Mouse (Mus musculus): ENCODE measurements around the gene Lpar3.

The Lpar3 gene

GRCm38 (mm10) chr3:146220776-146221486 is at the start of gene Lpar3:
Gene Lpar3 (plus strand): TSS chr3:146220963.
- peak; percentile 12 to 20 for DNase-seq (ENCODE audit: low spot score in 2 of 2)

- DNase-seq (ENCODE audit: low spot score in 2 of 2): no peak
Observed at GRCm38 (mm10) chr3:146173030-146173429, 47.7 kb upstream of the Lpar3 start.

- no peak for DNase-seq (ENCODE audit: low spot score in 2 of 2)
Observed at GRCm38 (mm10) chr3:146174215-146174614, 46.5 kb upstream of the Lpar3 start.

- no peak for DNase-seq (ENCODE audit: low spot score in 2 of 2)
Observed at GRCm38 (mm10) chr3:146177295-146177694, 43.5 kb upstream of the Lpar3 start.

GRCm38 (mm10) chr3:146177748-146178582 is 42.8 kb upstream of the Lpar3 start:
- DNase-seq (ENCODE audit: low spot score in 2 of 2): peak; percentile 86 to 88

GRCm38 (mm10) chr3:146180341-146180740 is 40.4 kb upstream of the Lpar3 start:
- no peak for DNase-seq (ENCODE audit: low spot score in 2 of 2)

- peak; percentile 30 to 48 for DNase-seq (ENCODE audit: low spot score in 2 of 2)
Observed at GRCm38 (mm10) chr3:146180986-146181385, 39.8 kb upstream of the Lpar3 start.

GRCm38 (mm10) chr3:146184992-146185657 is 35.6 kb upstream of the Lpar3 start:
- DNase-seq (ENCODE audit: low spot score in 2 of 2): peak; percentile 78 to 80

GRCm38 (mm10) chr3:146186033-146186432 is 34.7 kb upstream of the Lpar3 start:
- no peak for DNase-seq (ENCODE audit: low spot score in 2 of 2)

- DNase-seq (ENCODE audit: low spot score in 2 of 2): no peak
Observed at GRCm38 (mm10) chr3:146189933-146190332, 30.8 kb upstream of the Lpar3 start.

GRCm38 (mm10) chr3:146192507-146192906 is 28.3 kb upstream of the Lpar3 start:
- no peak for DNase-seq (ENCODE audit: low spot score in 2 of 2)

GRCm38 (mm10) chr3:146195153-146195552 is 25.6 kb upstream of the Lpar3 start:
- DNase-seq (ENCODE audit: low spot score in 2 of 2): no peak

GRCm38 (mm10) chr3:146196301-146196700 is 24.5 kb upstream of the Lpar3 start:
- no peak for DNase-seq (ENCODE audit: low spot score in 2 of 2)

GRCm38 (mm10) chr3:146196780-146197743 is 23.7 kb upstream of the Lpar3 start:
- no peak for DNase-seq (ENCODE audit: low spot score in 2 of 2)

GRCm38 (mm10) chr3:146197785-146198184 is 23.0 kb upstream of the Lpar3 start:
- no peak for DNase-seq (ENCODE audit: low spot score in 2 of 2)

GRCm38 (mm10) chr3:146198803-146199481 is 21.8 kb upstream of the Lpar3 start:
- DNase-seq (ENCODE audit: low spot score in 2 of 2): no peak

GRCm38 (mm10) chr3:146199486-146199885 is 21.3 kb upstream of the Lpar3 start:
- DNase-seq (ENCODE audit: low spot score in 2 of 2): no peak

- no peak for DNase-seq (ENCODE audit: low spot score in 2 of 2)
Observed at GRCm38 (mm10) chr3:146204375-146204774, 16.4 kb upstream of the Lpar3 start.

GRCm38 (mm10) chr3:146205305-146205704 is 15.5 kb upstream of the Lpar3 start:
- no peak for DNase-seq (ENCODE audit: low spot score in 2 of 2)

- DNase-seq (ENCODE audit: low spot score in 2 of 2): no peak
Observed at GRCm38 (mm10) chr3:146206635-146207034, 14.1 kb upstream of the Lpar3 start.

- no peak for DNase-seq (ENCODE audit: low spot score in 2 of 2)
Observed at GRCm38 (mm10) chr3:146207440-146207839, 13.3 kb upstream of the Lpar3 start.
